1 mouse cellular context compared by ENCODE assay signal in the genomic region with DNA sequence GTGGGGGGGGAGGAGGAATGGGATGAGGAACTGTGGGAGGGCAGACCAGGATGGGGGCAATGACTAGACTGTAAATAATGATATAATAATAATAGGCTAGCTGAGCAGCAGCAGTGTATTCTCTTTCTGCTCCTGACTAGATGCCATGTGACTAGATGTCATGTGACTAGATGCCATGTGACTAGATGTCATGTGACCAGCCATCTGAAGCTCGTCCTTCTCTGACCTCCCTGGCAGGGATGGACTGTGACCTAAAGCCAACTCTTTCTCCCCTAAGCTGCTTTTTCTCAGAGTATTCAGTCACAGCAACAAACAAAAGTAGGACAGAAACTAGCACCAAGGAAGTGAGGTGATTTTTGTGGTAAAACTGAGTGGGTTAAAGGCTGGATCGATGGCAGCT.
A peak's percentile ranks its signal among the peaks of the same experiment; 100 is the strongest.
TF ChIP-seq lines count a peak whose summit lies in the region.

No protein-coding gene starts in this region.

TF ChIP-seq in CH12.LX, 34 proteins besides CTCF, POLR2A, EP300 and RAD21:
- TF ChIP-seq E2F4 (IDR thresholded peaks at IDR 0.05; ENCODE audit: insufficient replicate concordance, low read depth, low read length) (no peak), NELFE (IDR thresholded peaks at IDR 0.05; ENCODE audit: low read depth, low read length) (no peak), SIN3A (IDR thresholded peaks at IDR 0.05; ENCODE audit: low read length) (0 out of 2 replicates have a peak, but pooled peaks have one; percentile 28), CHD1 (IDR thresholded peaks at IDR 0.05; ENCODE audit: low read depth, low read length) (no peak), GABPA (IDR thresholded peaks at IDR 0.05; ENCODE audit: insufficient replicate concordance, low read depth, low read length) (no peak), ZNF384 (IDR thresholded peaks at IDR 0.05; ENCODE audit: low read depth, low read length) (no peak), MEF2A (IDR thresholded peaks at IDR 0.05; ENCODE audit: borderline replicate concordance, low read depth, low read length) (no peak), PAX5 (IDR thresholded peaks at IDR 0.05; ENCODE audit: low read length) (no peak), IRF4 (IDR thresholded peaks at IDR 0.05; ENCODE audit: low read depth, low read length) (no peak), KAT2A (IDR thresholded peaks at IDR 0.05; ENCODE audit: insufficient replicate concordance, low read length) (no peak), CHD2 (IDR thresholded peaks at IDR 0.05; ENCODE audit: low read length) (no peak), ZKSCAN1 (IDR thresholded peaks at IDR 0.05; ENCODE audit: borderline replicate concordance, low read depth, low read length) (no peak), ZMIZ1 (IDR thresholded peaks at IDR 0.05; ENCODE audit: low read depth, low read length) (no peak), POLR2AphosphoS2 (IDR thresholded peaks at IDR 0.05; ENCODE audit: low read depth, low read length) (no peak), HCFC1 (IDR thresholded peaks at IDR 0.05; ENCODE audit: low read depth, low read length) (peak; percentile 45), USF1 (IDR thresholded peaks at IDR 0.05; ENCODE audit: low read depth, low read length) (peak; percentile 90), USF2 (conservative IDR thresholded peaks at IDR 0.05; ENCODE audit: low read depth, low read length) (peak; percentile 99), ETS1 (conservative IDR thresholded peaks at IDR 0.05; ENCODE audit: low read depth, low read length) (no peak), MAX (IDR thresholded peaks at IDR 0.05; ENCODE audit: low read length) (peak; percentile 96), JUND (conservative IDR thresholded peaks at IDR 0.05; ENCODE audit: low read depth, low read length) (no peak), SMC3 (IDR thresholded peaks at IDR 0.05; ENCODE audit: low read depth, low read length) (no peak), UBTF (IDR thresholded peaks at IDR 0.05; ENCODE audit: low read depth, low read length) (no peak), ELF1 (IDR thresholded peaks at IDR 0.05; ENCODE audit: low read depth, low read length) (no peak), TBP (conservative IDR thresholded peaks at IDR 0.05; ENCODE audit: low read depth, low read length) (0 out of 2 replicates have a peak, but pooled peaks have one; percentile 39), BHLHE40 (IDR thresholded peaks at IDR 0.05; ENCODE audit: low read depth, low read length) (peak; percentile 76), MXI1 (IDR thresholded peaks at IDR 0.05; ENCODE audit: low read depth, low read length) (no peak), TCF12 (IDR thresholded peaks at IDR 0.05; ENCODE audit: low read depth, low read length) (no peak), NRF1 (IDR thresholded peaks at IDR 0.05; ENCODE audit: low read depth, low read length) (no peak), MAFK (IDR thresholded peaks at IDR 0.05; ENCODE audit: insufficient replicate concordance, low read length) (no peak), ZC3H11A (IDR thresholded peaks at IDR 0.05; ENCODE audit: low read depth, low read length) (no peak), JUN (IDR thresholded peaks at IDR 0.05; ENCODE audit: insufficient read depth, low read depth, low read length) (no peak), MYC (IDR thresholded peaks at IDR 0.05; ENCODE audit: low read depth, low read length) (0 out of 2 replicates have a peak, but pooled peaks have one; percentile 39), MAZ (IDR thresholded peaks at IDR 0.05; ENCODE audit: low read depth, low read length) (no peak), RCOR1 (conservative IDR thresholded peaks at IDR 0.05; ENCODE audit: low read depth, low read length) (no peak)
